Mouse (Mus musculus) embryonic facial prominence, embryonic 10.5 days (tissue): Measurements from ENCODE around the gene Tbc1d2b. TPM values are rescaled to one million over a fixed set of nuclear protein-coding genes. Genes with fewer than 3 reads are reported as not detected.

ENCODE experiments used
- DNase-seq: peaks from one replicate; pipeline ENCODE4 v3.0.0-alpha.2; 2017; ENCODE audit warnings: low spot score
- H3K27ac ChIP-seq: fragments of 300-500 bp; sonication (generic); replicated peaks from 2 replicates; pipeline ENCODE4 v1.5.1; 2016; ENCODE audit warnings: mild to moderate bottlenecking
- H3K27me3 ChIP-seq: fragments of 300-500 bp; sonication (generic); replicated peaks from 2 replicates; pipeline ENCODE4 v1.6.1; 2016; ENCODE audit warnings: low read depth, mild to moderate bottlenecking; ENCODE audit not compliant: poor library complexity, severe bottlenecking
- H3K36me3 ChIP-seq: fragments of 300-500 bp; sonication (generic); replicated peaks from 2 replicates; pipeline ENCODE4 v1.6.1; 2016; ENCODE audit warnings: mild to moderate bottlenecking, moderate library complexity
- H3K4me1 ChIP-seq: fragments of 300-500 bp; sonication (generic); 2 replicates; pipeline ENCODE4 v1.6.1; 2016
- H3K4me3 ChIP-seq: fragments of 300-500 bp; sonication (generic); 2 replicates; pipeline ENCODE4 v1.5.1; 2016; ENCODE audit warnings: mild to moderate bottlenecking, moderate library complexity
- H3K9me3 ChIP-seq: fragments of 300-500 bp; sonication (generic); 2 replicates; pipeline ENCODE4 v1.6.1; 2016; ENCODE audit warnings: mild to moderate bottlenecking
- WGBS: fragments of 180-500 bp; shearing (Covaris S2); methylation state at CpG from one replicate; pipeline ENCODE4 v1.1.7; 2016; 5-methylcytosine and 5-hydroxymethylcytosine counted together
- polyA plus RNA-seq: library from polyadenylated mRNA; unstranded; fragments of >200 nt; fragmentation: Nextera tagmentation; extraction: Ambion mirVana; gene quantifications from 2 replicates; pipeline ENCODE4 v1.2.1, GENCODE M21; 2016

The Tbc1d2b gene
- polyA plus RNA-seq, 1 experiment from 2014 or later = 8.8 TPM

DNA sequence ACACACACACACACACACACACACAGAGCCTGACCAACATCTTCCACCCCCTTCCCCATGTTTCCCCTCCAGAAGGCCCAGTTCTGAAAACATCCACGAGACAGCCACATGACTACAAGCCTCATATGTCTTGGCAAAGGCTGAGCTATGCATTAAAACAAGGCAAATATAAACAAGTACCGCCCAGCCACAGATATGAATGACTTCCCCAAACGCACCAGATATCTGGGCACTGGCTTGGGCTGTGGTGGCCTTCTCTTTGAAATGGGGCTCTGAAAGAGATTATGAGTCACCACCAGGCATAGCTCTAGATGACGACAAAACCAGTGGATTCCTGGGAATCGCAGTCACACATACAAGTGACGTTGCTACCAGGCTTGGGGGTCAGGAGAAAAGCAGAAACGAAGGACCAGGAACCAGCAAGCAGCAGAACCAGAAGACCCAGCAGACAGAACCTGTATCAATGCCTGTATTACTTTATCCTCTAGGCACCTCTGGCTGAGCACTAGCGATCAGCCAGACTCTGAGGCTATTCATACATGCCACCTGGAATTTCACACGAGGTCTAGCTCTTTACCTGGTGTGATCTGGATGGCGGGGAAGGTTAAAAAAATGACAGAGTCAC is 35.2 kb downstream of the Tbc1d2b start:
- no peaks in the 10 kb centered on the region for H3K4me1 ChIP-seq
- no peaks in the 10 kb centered on the region for H3K9me3 ChIP-seq
- no peak overlapping the region for H3K27ac ChIP-seq
- DNase-seq = no peak
- no peak overlapping the region for H3K4me3 ChIP-seq
- H3K36me3 ChIP-seq = peaks cover 18% of the 10 kb centered on the region
- WGBS = 91% methylated on average over 10 of the region's 10 CpGs
- no peaks in the 10 kb centered on the region for H3K27me3 ChIP-seq

DNA sequence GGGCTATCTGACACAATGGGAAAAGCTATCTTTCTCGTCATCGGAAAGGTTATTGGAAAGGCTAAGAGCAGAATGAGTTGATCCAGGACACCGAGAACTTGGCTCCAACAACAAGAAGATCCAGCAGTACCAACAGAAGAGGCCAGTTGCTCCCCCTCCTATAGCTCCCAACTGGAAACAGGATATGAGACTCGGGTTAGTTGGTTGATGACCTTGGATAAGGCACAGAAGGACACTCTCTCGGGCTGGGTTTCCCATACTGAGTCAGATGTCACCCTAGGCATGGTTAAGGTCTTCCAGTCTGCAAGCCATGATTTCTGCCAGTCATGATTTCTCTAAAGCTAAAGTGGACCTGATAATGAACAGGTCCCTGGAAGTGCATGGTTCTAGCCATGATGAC is 35.8 kb downstream of the Tbc1d2b start:
- Histone ChIP-seq H3K4me3 (no peak overlapping the region), H3K4me1 (no peaks in the 10 kb centered on the region), H3K27ac (no peak overlapping the region), H3K27me3 (no peaks in the 10 kb centered on the region), H3K9me3 (no peaks in the 10 kb centered on the region), H3K36me3 (peaks cover 16% of the 10 kb centered on the region)
- 91% methylated on average over 5 of the region's 5 CpGs for WGBS
- DNase-seq = no peak

DNA sequence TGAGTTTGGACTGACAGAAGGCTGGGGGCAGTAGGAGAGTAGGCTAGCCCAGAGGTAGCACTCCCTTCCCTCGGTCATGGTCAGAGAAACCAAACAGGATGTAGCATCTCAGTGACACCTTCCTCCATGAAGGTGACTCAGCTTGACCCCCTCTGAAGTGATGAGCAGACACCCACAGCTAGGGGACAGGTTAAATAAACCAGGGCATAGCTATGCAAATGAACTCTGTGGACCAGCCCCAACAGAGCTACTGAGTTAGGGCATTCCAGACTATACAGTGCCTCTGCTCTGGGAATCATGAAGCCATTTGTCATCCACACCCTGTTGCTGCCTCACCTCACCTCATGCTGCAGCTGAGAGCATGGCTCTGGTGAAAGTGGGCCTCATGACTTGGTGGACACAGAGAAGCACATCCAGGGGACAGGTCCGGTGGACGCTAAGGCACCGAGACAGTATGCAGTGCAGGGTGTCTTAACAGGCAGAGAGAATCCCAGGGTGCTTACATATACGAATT is 36.6 kb downstream of the Tbc1d2b start:
- H3K27ac ChIP-seq = no peak overlapping the region
- H3K4me3 ChIP-seq = no peak overlapping the region
- peaks cover 8% of the 10 kb centered on the region for H3K36me3 ChIP-seq
- no peak for DNase-seq
- H3K9me3 ChIP-seq = no peaks in the 10 kb centered on the region
- H3K27me3 ChIP-seq = no peaks in the 10 kb centered on the region
- 90% methylated on average over 5 of the region's 5 CpGs for WGBS
- H3K4me1 ChIP-seq = no peaks in the 10 kb centered on the region

DNA sequence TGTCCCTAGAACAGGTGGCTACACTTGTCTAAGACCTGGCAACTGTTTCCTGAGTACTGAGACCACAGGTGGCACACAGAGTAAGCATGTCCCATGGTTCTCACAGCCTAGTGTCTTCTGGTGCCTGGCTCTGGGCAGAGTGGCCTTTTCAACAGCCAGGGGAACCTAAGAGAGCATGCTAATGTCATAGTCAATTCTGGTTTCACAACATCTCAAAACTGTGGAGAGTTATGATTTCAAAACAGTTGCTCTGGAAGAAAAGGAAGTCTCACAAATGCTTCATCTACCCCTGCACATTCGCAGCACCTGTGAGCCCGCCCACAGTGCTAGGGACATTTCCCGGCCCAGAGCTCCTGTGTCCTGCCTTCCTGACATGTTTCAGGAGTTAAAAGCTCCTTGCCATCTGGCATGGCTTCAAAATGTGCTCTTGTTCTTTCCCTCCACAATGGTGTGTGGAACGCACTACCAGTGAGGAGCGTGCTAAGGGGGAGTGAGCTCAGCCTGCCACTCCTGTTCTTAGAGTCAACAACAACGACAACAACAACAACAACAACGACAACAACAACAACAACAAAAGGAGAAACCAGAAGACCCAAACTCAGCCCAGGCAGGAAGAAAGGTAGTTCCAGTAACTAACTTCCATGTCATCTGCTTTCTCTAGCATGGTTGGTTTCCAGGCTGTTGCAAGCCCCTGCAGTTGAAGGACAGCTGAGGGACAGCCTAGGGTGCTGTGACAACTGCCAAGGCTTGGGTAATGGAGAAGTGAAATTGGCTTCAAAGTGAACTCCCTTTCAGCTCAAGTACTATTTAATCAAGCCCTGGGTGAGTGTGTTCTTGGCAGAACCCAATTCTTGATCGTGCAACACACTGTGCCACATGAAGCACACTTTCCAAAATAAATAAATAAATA is 37.6 kb downstream of the Tbc1d2b start:
- H3K27ac ChIP-seq = no peak overlapping the region
- 90% methylated on average over 8 of the region's 8 CpGs for WGBS
- DNase-seq = no peak

DNA sequence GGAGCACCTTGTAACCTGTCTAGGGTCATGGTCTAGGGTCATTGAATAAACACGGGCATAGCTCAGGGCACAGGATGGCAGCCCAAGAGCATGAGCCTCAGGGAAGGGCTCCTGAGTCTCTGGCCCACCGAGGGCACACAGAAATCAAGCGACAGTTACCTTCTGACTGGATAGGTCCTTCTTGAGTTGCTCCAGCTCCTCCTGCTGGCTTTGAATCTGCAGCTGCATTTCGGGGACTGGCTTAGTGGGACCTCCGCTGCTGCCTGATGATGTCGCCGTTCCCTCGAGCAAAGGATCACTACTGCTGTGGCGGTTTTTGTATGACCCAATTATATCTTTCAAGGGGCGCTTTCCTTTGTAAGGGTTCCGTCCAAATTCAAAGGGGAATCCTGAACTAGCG is 43.4 kb downstream of the Tbc1d2b start:
- H3K4me1 ChIP-seq = no peaks in the 10 kb centered on the region
- 80% methylated on average over 12 of the region's 12 CpGs for WGBS

More for the DNA sequence above, 37.6 kb downstream of the Tbc1d2b start:
- Histone ChIP-seq H3K27me3 (no peaks in the 10 kb centered on the region), H3K4me1 (no peaks in the 10 kb centered on the region), H3K4me3 (no peak overlapping the region), H3K9me3 (no peaks in the 10 kb centered on the region), H3K36me3 (peaks cover 5% of the 10 kb centered on the region; the same call in 1 of the 2 replicates)

DNA sequence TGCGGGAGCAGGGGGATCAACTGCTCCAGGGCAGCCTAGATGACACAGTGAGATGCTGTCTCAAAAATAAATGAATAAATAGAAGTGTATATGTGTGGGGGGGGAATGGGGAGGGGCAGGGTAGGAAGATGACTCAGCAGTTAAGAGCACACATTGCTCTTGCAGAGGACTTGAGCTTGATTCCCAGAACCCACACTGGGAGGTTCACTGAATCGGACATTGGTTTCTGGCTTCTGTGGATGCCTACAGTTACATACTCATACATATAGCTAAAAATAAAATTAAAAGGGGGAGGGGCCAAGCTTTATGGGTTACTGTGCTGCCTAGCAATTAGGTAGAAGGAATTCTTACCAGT is 43.9 kb downstream of the Tbc1d2b start:
- Histone ChIP-seq H3K9me3 (no peaks in the 10 kb centered on the region), H3K27ac (no peak overlapping the region), H3K27me3 (no peaks in the 10 kb centered on the region), H3K36me3 (peaks cover 29% of the 10 kb centered on the region), H3K4me1 (no peaks in the 10 kb centered on the region), H3K4me3 (no peak overlapping the region)
- 96% methylated on average over 2 of the region's 2 CpGs for WGBS
- DNase-seq = no peak

More for the DNA sequence above, 43.4 kb downstream of the Tbc1d2b start:
- Histone ChIP-seq H3K4me3 (no peak overlapping the region), H3K27ac (no peak overlapping the region), H3K36me3 (peaks cover 25% of the 10 kb centered on the region), H3K27me3 (no peaks in the 10 kb centered on the region), H3K9me3 (no peaks in the 10 kb centered on the region)
- no peak for DNase-seq

DNA sequence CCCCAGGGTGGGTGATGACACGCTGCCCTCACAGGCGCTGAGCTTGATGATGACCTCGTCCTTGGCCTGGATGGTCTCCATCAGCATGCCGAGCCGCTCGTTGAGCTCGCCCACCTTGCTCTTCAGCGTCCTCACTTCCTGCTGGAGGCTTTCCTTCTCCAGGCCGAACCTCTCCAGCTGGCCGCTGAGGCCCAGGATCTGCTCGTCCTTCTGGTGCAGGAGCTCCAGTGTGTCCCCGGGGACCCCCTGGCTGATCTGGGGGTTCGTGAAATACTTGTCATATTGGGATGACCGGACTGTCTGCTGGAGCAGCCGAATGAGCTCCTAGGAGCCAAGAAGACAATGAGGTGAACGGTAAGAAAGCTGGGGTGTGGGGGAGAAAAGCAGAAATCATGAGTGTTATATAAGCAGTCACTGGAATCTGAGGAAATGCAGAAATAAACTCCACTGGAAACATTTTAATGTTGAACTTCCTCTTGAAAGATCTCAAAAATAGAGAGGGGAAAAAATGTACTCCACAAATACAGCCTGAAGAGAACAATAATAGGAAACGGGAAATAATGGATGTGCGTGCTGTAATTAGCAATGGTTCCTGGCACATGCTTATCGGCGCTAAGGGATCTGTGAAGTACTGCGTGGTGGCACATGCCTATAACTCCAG is 44.4 kb downstream of the Tbc1d2b start:
- Histone ChIP-seq H3K27ac (no peak overlapping the region), H3K36me3 (peaks cover 30% of the 10 kb centered on the region), H3K4me1 (no peaks in the 10 kb centered on the region), H3K9me3 (no peaks in the 10 kb centered on the region), H3K4me3 (no peak overlapping the region), H3K27me3 (no peaks in the 10 kb centered on the region)
- DNase-seq = no peak
- 94% methylated on average over 21 of the region's 21 CpGs for WGBS

DNA sequence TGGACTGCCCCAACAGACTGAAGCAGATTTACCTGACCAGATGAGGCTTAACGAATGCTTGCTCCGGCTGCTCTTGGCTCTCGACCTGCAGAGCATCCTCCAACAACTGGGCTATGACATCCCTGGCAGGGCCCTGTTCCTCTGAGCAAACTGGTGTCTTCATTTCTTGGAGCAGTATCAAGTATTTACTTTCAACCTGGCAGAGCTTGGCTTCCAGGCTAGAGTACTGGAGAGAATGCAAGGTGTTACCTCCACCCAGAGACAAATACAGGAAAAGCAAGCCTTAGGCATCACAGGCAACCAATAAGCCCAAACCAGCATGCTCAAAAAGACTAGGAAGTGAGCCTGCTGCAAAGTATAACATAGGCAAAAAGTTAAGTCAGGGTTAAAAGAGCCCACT is 48.3 kb downstream of the Tbc1d2b start:
- WGBS = 89% methylated on average over 3 of the region's 3 CpGs
- no peaks in the 10 kb centered on the region for H3K9me3 ChIP-seq
- no peak for DNase-seq
- no peaks in the 10 kb centered on the region for H3K27me3 ChIP-seq
- peaks cover 46% of the 10 kb centered on the region for H3K36me3 ChIP-seq
- no peak overlapping the region for H3K4me3 ChIP-seq
- H3K4me1 ChIP-seq = no peaks in the 10 kb centered on the region
- no peak overlapping the region for H3K27ac ChIP-seq

DNA sequence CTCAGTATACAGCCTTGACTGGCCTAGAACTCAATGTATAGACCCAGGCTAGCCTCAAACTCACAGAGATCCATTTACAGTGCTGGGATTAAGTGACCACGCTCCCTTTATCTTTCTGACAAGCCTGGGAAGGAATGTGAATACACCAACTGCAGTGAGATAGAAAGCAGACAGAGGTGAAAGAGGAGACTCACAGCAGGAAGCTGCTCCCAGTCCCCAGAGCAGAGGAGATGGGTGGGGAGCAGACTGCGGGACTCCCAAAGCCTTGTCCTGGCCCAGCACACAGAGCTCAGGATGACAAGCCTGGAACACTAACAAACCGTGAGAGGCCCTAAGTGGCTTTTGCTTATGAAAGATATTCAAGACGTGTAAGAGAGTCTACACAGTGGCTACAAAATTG is 53.1 kb downstream of the Tbc1d2b start:
- no peak overlapping the region for H3K4me3 ChIP-seq
- DNase-seq = no peak
- no peaks in the 10 kb centered on the region for H3K9me3 ChIP-seq
- no peaks in the 10 kb centered on the region for H3K4me1 ChIP-seq
- H3K27me3 ChIP-seq = no peaks in the 10 kb centered on the region
- H3K27ac ChIP-seq = no peak overlapping the region
- 55% methylated on average over 4 of the region's 4 CpGs for WGBS
- H3K36me3 ChIP-seq = peaks cover 46% of the 10 kb centered on the region

DNA sequence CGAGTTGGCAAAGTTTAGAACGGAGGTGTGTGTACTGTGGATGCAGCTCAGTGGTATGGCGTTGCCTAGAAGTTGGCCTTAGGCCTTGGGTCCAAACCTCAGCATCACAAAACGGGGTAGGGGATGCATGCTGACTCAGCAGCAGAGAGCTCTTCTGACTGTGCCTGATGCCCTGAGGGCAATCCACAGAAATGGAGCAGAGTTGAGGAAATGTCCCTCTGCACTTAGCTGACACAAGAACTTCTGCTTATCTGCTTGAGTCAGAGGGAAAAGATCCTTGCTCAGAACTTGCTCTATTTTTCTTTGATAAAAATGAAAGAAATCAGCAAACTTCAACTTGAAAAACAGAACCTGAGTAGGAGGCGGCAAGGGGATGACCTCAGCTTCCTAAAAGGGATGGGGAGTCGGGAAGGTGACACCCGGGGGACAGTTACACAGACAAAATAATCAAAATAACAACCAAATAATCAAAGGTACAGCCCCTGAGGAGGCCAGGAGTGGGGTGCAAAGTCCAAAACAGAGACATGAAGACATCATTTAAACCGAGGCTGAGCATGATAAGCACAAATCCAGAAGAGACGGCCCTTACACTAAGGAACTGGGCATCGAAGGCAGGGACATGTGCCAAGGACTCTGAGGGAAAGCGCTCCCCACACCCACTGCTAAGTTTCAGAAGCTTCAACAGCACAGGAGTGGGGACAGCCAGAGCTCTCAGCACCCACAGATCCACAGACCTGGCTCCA is 54.2 kb downstream of the Tbc1d2b start:
- no peaks in the 10 kb centered on the region for H3K4me1 ChIP-seq
- H3K27me3 ChIP-seq = no peaks in the 10 kb centered on the region
- 80% methylated on average over 11 of the region's 11 CpGs for WGBS
- H3K36me3 ChIP-seq = peaks cover 38% of the 10 kb centered on the region
- no peak overlapping the region for H3K4me3 ChIP-seq
- no peak for DNase-seq
- H3K9me3 ChIP-seq = no peaks in the 10 kb centered on the region
- no peak overlapping the region for H3K27ac ChIP-seq

DNA sequence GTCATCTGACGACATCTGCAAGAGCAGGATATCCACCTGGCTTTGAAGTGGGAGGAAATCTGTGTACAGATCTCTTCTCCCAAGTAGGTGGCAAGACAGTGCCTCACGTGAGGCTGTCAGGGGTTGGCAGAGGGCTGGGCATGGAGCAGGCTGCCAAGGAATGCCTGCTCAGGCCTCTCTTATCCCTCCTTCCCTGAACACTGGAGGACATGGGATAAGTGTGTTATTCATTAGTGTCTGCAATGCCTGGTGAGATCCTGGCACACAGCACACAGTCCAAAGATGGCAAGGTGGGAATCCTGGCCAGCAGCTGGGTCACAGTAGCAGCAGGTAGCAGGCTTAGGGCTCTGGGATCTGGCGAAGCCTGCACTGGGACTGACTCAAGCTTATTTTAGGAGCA is 57.5 kb downstream of the Tbc1d2b start:
- Histone ChIP-seq H3K4me1 (no peaks in the 10 kb centered on the region), H3K27ac (no peak overlapping the region), H3K36me3 (peaks cover 41% of the 10 kb centered on the region), H3K27me3 (no peaks in the 10 kb centered on the region), H3K9me3 (no peaks in the 10 kb centered on the region), H3K4me3 (no peak overlapping the region)
- 85% methylated on average over 3 of the region's 3 CpGs for WGBS
- DNase-seq = no peak

DNA sequence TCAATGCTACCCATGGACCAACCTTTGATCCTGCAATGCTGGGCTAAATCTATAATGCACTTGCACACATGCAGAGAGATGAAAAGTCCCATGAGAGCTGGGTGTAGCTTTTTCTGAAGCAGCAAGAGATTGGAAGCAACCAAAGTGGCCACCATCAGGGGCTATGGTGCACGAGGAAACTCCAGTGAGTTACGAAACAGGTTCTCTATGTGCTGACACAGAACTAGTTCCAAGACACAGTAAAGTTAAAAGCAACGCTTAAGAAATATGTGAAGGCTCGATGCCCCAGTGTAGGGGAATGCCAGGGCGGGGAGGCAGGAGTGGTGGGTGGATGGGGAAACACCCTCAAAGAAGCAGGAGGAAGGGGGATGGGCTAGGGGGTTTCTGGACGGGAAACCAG is 61.9 kb downstream of the Tbc1d2b start:
- H3K27ac ChIP-seq = no peak overlapping the region
- no peaks in the 10 kb centered on the region for H3K27me3 ChIP-seq
- no peaks in the 10 kb centered on the region for H3K4me1 ChIP-seq
- H3K9me3 ChIP-seq = no peaks in the 10 kb centered on the region
- H3K36me3 ChIP-seq = peaks cover 44% of the 10 kb centered on the region
- WGBS = 86% methylated on average over 6 of the region's 6 CpGs
- DNase-seq = no peak
- no peak overlapping the region for H3K4me3 ChIP-seq
